Mouse (Mus musculus) midbrain, embryonic 16.5 days (tissue): ENCODE measurements at regions not wholly inside any gene's neighbourhood (a gene's known extent, or its start where the extent isn't known, plus 50 kb on each side); places are given as distances from the start of the nearest gene placed in this dataset.

Experiments
- ATAC-seq: fragments of 200-750 bp; cut with Nextera tagmentation; 2 replicates; pipeline ENCODE4 v1.8.0; 2017; ENCODE audit warnings: moderate TSS enrichment
- H3K27ac ChIP-seq: fragments of 300-500 bp; sonication (generic); 2 replicates; pipeline ENCODE4 v1.5.1; 2014; ENCODE audit warnings: mild to moderate bottlenecking, low read length, mixed read lengths
- H3K27me3 ChIP-seq: fragments of 300-500 bp; sonication (generic); 2 replicates; pipeline ENCODE4 v1.6.1; 2014; ENCODE audit warnings: low read depth, low read length, mixed read lengths; ENCODE audit not compliant: control insufficient read depth, insufficient read depth
- H3K36me3 ChIP-seq: fragments of 300-500 bp; sonication (generic); 2 replicates; pipeline ENCODE4 v1.6.1; 2014; ENCODE audit warnings: mild to moderate bottlenecking, low read length, moderate library complexity, mixed read lengths; ENCODE audit not compliant: control insufficient read depth, insufficient read depth
- H3K4me1 ChIP-seq: fragments of 300-500 bp; sonication (generic); 2 replicates; pipeline ENCODE4 v1.6.1; 2014; ENCODE audit warnings: mild to moderate bottlenecking, low read length, mixed read lengths; ENCODE audit not compliant: control insufficient read depth, insufficient read depth
- H3K4me2 ChIP-seq: fragments of 300-500 bp; sonication (generic); 2 replicates; pipeline ENCODE4 v1.6.1; 2014; ENCODE audit warnings: mild to moderate bottlenecking, low read length, mixed read lengths
- H3K4me3 ChIP-seq: fragments of 300-500 bp; sonication (generic); 2 replicates; pipeline ENCODE4 v1.5.1; 2014; ENCODE audit warnings: low read depth, mild to moderate bottlenecking, low read length, moderate library complexity, mixed read lengths
- H3K9ac ChIP-seq: fragments of 300-500 bp; sonication (generic); 2 replicates; pipeline ENCODE4 v1.6.1; 2014; ENCODE audit warnings: low read depth, low read length, mixed read lengths
- H3K9me3 ChIP-seq: fragments of 300-500 bp; sonication (generic); replicated peaks from 2 replicates; pipeline ENCODE4 v1.6.1; 2014; ENCODE audit warnings: mild to moderate bottlenecking, low read length, mixed read lengths; ENCODE audit not compliant: control insufficient read depth, poor library complexity, severe bottlenecking
- WGBS: fragments of 180-500 bp; shearing (Covaris S2); extraction: QIAGEN DNeasy Blood & Tissue Kit; methylation state at CpG from one replicate; pipeline ENCODE4 v1.1.7; 2014; 5-methylcytosine and 5-hydroxymethylcytosine counted together

- H3K9ac ChIP-seq, result no peak overlapping the region
- ATAC-seq, result no peak
- 66% methylated on average over 5 of the region's 5 CpGs for WGBS
- H3K4me1 ChIP-seq, result no peaks in the 10 kb centered on the region
- no peak overlapping the region for H3K27ac ChIP-seq
- no peaks in the 10 kb centered on the region for H3K9me3 ChIP-seq
- H3K27me3 ChIP-seq, result no peaks in the 10 kb centered on the region
- no peaks in the 10 kb centered on the region for H3K36me3 ChIP-seq
- H3K4me2 ChIP-seq, result no peak overlapping the region
- no peak overlapping the region for H3K4me3 ChIP-seq
Measured at GRCm38 (mm10) chr1:126982805-126983204, 152.2 kb upstream of the Nckap5 start.

DNA sequence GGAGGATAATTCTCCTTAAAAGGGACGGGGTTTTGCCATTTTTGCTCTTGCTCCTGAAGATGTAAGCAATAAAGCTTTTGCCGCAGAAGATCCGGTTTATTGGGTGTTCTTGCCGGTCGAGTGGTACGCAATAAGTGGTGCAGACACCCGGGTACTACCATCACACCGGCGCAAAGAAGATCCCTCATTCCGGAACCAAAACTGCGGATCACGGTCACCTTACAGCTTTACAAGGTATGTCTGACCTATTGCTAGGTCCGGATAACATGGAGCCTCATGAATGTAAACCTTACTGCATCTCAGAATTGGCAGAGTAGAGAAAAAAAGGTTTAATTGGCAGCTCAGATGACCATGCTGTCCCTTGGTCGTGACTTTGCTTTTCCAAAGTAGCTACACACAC, 149.7 kb upstream of the Nckap5 start:
- Histone ChIP-seq H3K9me3 (no peaks in the 10 kb centered on the region), H3K4me1 (no peaks in the 10 kb centered on the region), H3K27me3 (no peaks in the 10 kb centered on the region), H3K36me3 (no peaks in the 10 kb centered on the region), H3K4me2 (no peak overlapping the region), H3K27ac (no peak overlapping the region), H3K9ac (no peak overlapping the region), H3K4me3 (no peak overlapping the region)
- 95% methylated on average over 14 of the region's 14 CpGs for WGBS
- ATAC-seq, result no peak

- H3K27ac ChIP-seq, result no peak overlapping the region
- no peaks in the 10 kb centered on the region for H3K36me3 ChIP-seq
- H3K4me3 ChIP-seq, result no peak overlapping the region
- no peaks in the 10 kb centered on the region for H3K27me3 ChIP-seq
- no peaks in the 10 kb centered on the region for H3K9me3 ChIP-seq
- 93% methylated on average over 1 of the region's 1 CpGs for WGBS
- H3K9ac ChIP-seq, result no peak overlapping the region
- H3K4me2 ChIP-seq, result no peak overlapping the region
- no peak for ATAC-seq
- H3K4me1 ChIP-seq, result no peaks in the 10 kb centered on the region
Measured at GRCm38 (mm10) chr1:126973871-126974270, 143.3 kb upstream of the Nckap5 start.

- Histone ChIP-seq H3K4me2 (no peak overlapping the region), H3K27ac (no peak overlapping the region), H3K9me3 (no peaks in the 10 kb centered on the region), H3K27me3 (no peaks in the 10 kb centered on the region), H3K9ac (no peak overlapping the region), H3K36me3 (no peaks in the 10 kb centered on the region), H3K4me1 (no peaks in the 10 kb centered on the region), H3K4me3 (no peak overlapping the region)
- 69% methylated on average over 10 of the region's 10 CpGs for WGBS
- ATAC-seq, result no peak
Measured at GRCm38 (mm10) chr1:126971777-126972421, 141.3 kb upstream of the Nckap5 start.

GRCm38 (mm10) chr1:126971118-126971517, 140.5 kb upstream of the Nckap5 start:
- H3K4me1 ChIP-seq, result no peaks in the 10 kb centered on the region
- no peak overlapping the region for H3K4me3 ChIP-seq
- no peak overlapping the region for H3K9ac ChIP-seq
- H3K9me3 ChIP-seq, result no peaks in the 10 kb centered on the region
- no peak overlapping the region for H3K27ac ChIP-seq
- no peaks in the 10 kb centered on the region for H3K27me3 ChIP-seq
- 88% methylated on average over 1 of the region's 1 CpGs for WGBS
- H3K4me2 ChIP-seq, result no peak overlapping the region
- ATAC-seq, result no peak
- no peaks in the 10 kb centered on the region for H3K36me3 ChIP-seq

GRCm38 (mm10) chr1:126966394-126966793, 135.8 kb upstream of the Nckap5 start:
- Histone ChIP-seq H3K36me3 (no peaks in the 10 kb centered on the region), H3K9ac (no peak overlapping the region), H3K9me3 (no peaks in the 10 kb centered on the region), H3K4me2 (no peak overlapping the region), H3K27me3 (no peaks in the 10 kb centered on the region), H3K27ac (no peak overlapping the region), H3K4me3 (no peak overlapping the region), H3K4me1 (no peaks in the 10 kb centered on the region)
- ATAC-seq, result no peak

DNA sequence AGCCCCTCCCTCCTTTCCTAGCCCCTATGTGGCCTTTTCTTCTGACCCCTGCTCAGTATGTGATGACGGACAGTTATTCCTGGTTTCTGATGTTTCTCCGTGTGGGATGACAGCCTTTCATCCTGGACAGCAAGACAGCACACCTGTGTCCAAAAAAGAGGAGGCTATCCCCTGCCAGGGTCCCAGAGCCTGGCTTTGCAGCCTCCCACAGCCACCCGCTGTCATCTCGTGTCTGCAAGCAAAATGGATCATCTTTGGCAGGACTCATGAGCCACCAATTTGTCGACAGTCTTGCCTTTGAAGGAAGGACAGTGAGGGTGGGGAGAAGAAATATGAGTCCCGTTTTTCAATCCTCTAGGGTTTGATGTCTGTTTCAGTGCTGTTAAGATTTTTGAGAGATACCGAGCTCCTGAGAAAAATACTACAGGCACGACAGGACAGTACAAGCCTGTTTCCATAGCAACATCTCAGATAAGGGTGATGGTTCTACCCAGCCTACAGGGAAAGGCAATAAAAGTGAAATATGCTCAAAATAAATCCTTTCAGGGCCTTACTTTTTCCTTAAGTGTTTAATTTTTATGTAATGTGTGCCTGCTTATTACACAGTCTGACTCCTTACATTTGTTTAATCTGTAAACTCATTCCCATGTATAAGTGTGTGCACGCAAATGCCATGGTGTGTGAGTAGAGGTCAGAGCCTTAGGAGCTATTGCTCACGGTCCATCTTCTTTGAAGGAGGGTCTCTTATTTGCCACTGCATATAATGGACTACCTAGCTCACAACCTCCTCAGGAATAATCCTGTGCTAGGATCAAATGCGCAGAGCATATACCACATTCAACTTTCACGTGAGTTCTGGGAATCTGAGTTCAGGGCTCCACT, 125.5 kb upstream of the Nckap5 start:
- Histone ChIP-seq H3K4me2 (peak overlapping the region; percentile 7; the same call in 1 of the 2 replicates), H3K27me3 (no peaks in the 10 kb centered on the region), H3K9me3 (no peaks in the 10 kb centered on the region), H3K27ac (peak overlapping the region; percentile 78), H3K4me1 (peaks cover 11% of the 10 kb centered on the region), H3K36me3 (no peaks in the 10 kb centered on the region), H3K4me3 (no peak overlapping the region), H3K9ac (0 out of 2 replicates have a peak overlapping the region, but pooled peaks have one; percentile 10)
- peak; percentile 89 for ATAC-seq
- 59% methylated on average over 12 of the region's 12 CpGs for WGBS

- 92% methylated on average over 1 of the region's 1 CpGs for WGBS
- H3K9me3 ChIP-seq, result no peaks in the 10 kb centered on the region; the same call in 1 of the 2 replicates
- no peak overlapping the region for H3K27ac ChIP-seq
- no peaks in the 10 kb centered on the region for H3K4me1 ChIP-seq
- H3K9ac ChIP-seq, result no peak overlapping the region
- H3K27me3 ChIP-seq, result no peaks in the 10 kb centered on the region; the same call in 1 of the 2 replicates
- no peak overlapping the region for H3K4me3 ChIP-seq
- no peak for ATAC-seq
- H3K36me3 ChIP-seq, result no peaks in the 10 kb centered on the region
- H3K4me2 ChIP-seq, result no peak overlapping the region
Measured at GRCm38 (mm10) chr1:126947860-126948259, 117.3 kb upstream of the Nckap5 start.

- Histone ChIP-seq H3K27me3 (no peaks in the 10 kb centered on the region; the same call in 1 of the 2 replicates), H3K4me3 (no peak overlapping the region), H3K27ac (no peak overlapping the region), H3K4me1 (peaks cover 11% of the 10 kb centered on the region; the same call in 1 of the 2 replicates), H3K36me3 (no peaks in the 10 kb centered on the region), H3K9me3 (no peaks in the 10 kb centered on the region), H3K9ac (no peak overlapping the region), H3K4me2 (no peak overlapping the region)
- no peak for ATAC-seq
- WGBS, result 48% methylated on average over 4 of the region's 4 CpGs
Measured at GRCm38 (mm10) chr1:126932658-126933057, 102.1 kb upstream of the Nckap5 start.
